Mouse (Mus musculus): ENCODE measurements at regions not wholly inside any gene's neighbourhood (a gene's known extent, or its start where the extent isn't known, plus 50 kb on each side); places are given as distances from the start of the nearest gene placed in this dataset.
"Not testable (repeated sequence)": the region's sequence is repeated elsewhere in the genome, so short reads cannot be mapped to it uniquely, and the experiment has no call there.

- TF ChIP-seq EP300 (IDR thresholded peaks at IDR 0.05; ENCODE audit: low read depth) (no peak), CTCF (IDR thresholded peaks at IDR 0.05; ENCODE audit: low read depth) (no peak)
- no peak overlapping the region for H3K4me2 ChIP-seq (ENCODE audit: low read depth, low read length)
- H3K4me3 ChIP-seq (ENCODE audit: low read depth, low read length), result no peak overlapping the region
- H3K27ac ChIP-seq (ENCODE audit: low read depth), result no peak overlapping the region
- no peaks in the 10 kb centered on the region for H3K27me3 ChIP-seq (ENCODE audit: insufficient read depth, low read length)
- no peaks in the 10 kb centered on the region for H3K4me1 ChIP-seq (ENCODE audit: insufficient read depth)
- H3K9me3 ChIP-seq (ENCODE audit: low read length), result no peaks in the 10 kb centered on the region
- 70% methylated on average over 4 of the region's 4 CpGs for WGBS (ENCODE audit: insufficient replicate concordance)
- ATAC-seq (no peak), DNase-seq (no peak)
- no peak overlapping the region for H3K9ac ChIP-seq (replicated peaks)
- H3K36me3 ChIP-seq (replicated peaks; ENCODE audit: insufficient read depth, low read length), result no peaks in the 10 kb centered on the region
Measured at GRCm38 (mm10) chr15:5777074-5777473, 522.5 kb upstream of the Dab2 start.

GRCm38 (mm10) chr15:5799917-5800316, 499.7 kb upstream of the Dab2 start:
- peak; percentile 19; the same call in 1 of the 2 replicates for ATAC-seq
- 0 out of 2 replicates have a peak, but pooled peaks have one; percentile 20 for TF ChIP-seq EP300 (IDR thresholded peaks at IDR 0.05; ENCODE audit: low read depth)
- no peak for TF ChIP-seq CTCF (IDR thresholded peaks at IDR 0.05; ENCODE audit: low read depth)
- WGBS (ENCODE audit: insufficient replicate concordance), result 68% methylated on average over 3 of the region's 3 CpGs
- Histone ChIP-seq H3K9ac (replicated peaks) (no peak overlapping the region), H3K4me2 (ENCODE audit: low read depth, low read length) (no peak overlapping the region), H3K4me1 (ENCODE audit: insufficient read depth) (no peaks in the 10 kb centered on the region), H3K36me3 (replicated peaks; ENCODE audit: insufficient read depth, low read length) (no peaks in the 10 kb centered on the region), H3K9me3 (ENCODE audit: low read length) (no peaks in the 10 kb centered on the region), H3K4me3 (ENCODE audit: low read depth, low read length) (no peak overlapping the region), H3K27me3 (ENCODE audit: insufficient read depth, low read length) (no peaks in the 10 kb centered on the region), H3K27ac (ENCODE audit: low read depth) (no peak overlapping the region)
- DNase-seq, result no peak

- WGBS (ENCODE audit: insufficient replicate concordance), result 83% methylated on average over 9 of the region's 9 CpGs
- no peaks in the 10 kb centered on the region for H3K27me3 ChIP-seq (ENCODE audit: insufficient read depth, low read length)
- DNase-seq, result no peak
- no peak overlapping the region for H3K9ac ChIP-seq (replicated peaks)
- no peak overlapping the region for H3K4me2 ChIP-seq (ENCODE audit: low read depth, low read length)
- H3K36me3 ChIP-seq (replicated peaks; ENCODE audit: insufficient read depth, low read length), result no peaks in the 10 kb centered on the region
- TF ChIP-seq EP300 (IDR thresholded peaks at IDR 0.05; ENCODE audit: low read depth), result no peak
- no peak for TF ChIP-seq CTCF (IDR thresholded peaks at IDR 0.05; ENCODE audit: low read depth)
- no peak overlapping the region for H3K4me3 ChIP-seq (ENCODE audit: low read depth, low read length)
- H3K27ac ChIP-seq (ENCODE audit: low read depth), result no peak overlapping the region
- ATAC-seq, result no peak
- no peaks in the 10 kb centered on the region for H3K4me1 ChIP-seq (ENCODE audit: insufficient read depth)
- no peaks in the 10 kb centered on the region for H3K9me3 ChIP-seq (ENCODE audit: low read length)
Measured at GRCm38 (mm10) chr15:5811154-5811732, 488.3 kb upstream of the Dab2 start.

GRCm38 (mm10) chr15:5811958-5812357, 487.6 kb upstream of the Dab2 start:
- Histone ChIP-seq H3K4me2 (ENCODE audit: low read depth, low read length) (no peak overlapping the region), H3K27me3 (ENCODE audit: insufficient read depth, low read length) (no peaks in the 10 kb centered on the region), H3K4me3 (ENCODE audit: low read depth, low read length) (no peak overlapping the region), H3K9me3 (ENCODE audit: low read length) (no peaks in the 10 kb centered on the region), H3K4me1 (ENCODE audit: insufficient read depth) (no peaks in the 10 kb centered on the region), H3K36me3 (replicated peaks; ENCODE audit: insufficient read depth, low read length) (no peaks in the 10 kb centered on the region), H3K9ac (replicated peaks) (no peak overlapping the region), H3K27ac (ENCODE audit: low read depth) (no peak overlapping the region)
- no peak for ATAC-seq
- TF ChIP-seq EP300 (IDR thresholded peaks at IDR 0.05; ENCODE audit: low read depth), result no peak
- no peak for TF ChIP-seq CTCF (IDR thresholded peaks at IDR 0.05; ENCODE audit: low read depth)
- WGBS (ENCODE audit: insufficient replicate concordance), result 94% methylated on average over 1 of the region's 1 CpGs
- DNase-seq, result no peak

- DNase-seq (no peak), ATAC-seq (no peak)
- WGBS (ENCODE audit: insufficient replicate concordance), result 65% methylated on average over 7 of the region's 7 CpGs
- Histone ChIP-seq H3K27me3 (ENCODE audit: insufficient read depth, low read length) (no peaks in the 10 kb centered on the region), H3K9ac (replicated peaks) (no peak overlapping the region), H3K27ac (ENCODE audit: low read depth) (no peak overlapping the region), H3K4me2 (ENCODE audit: low read depth, low read length) (no peak overlapping the region), H3K4me3 (ENCODE audit: low read depth, low read length) (no peak overlapping the region), H3K4me1 (ENCODE audit: insufficient read depth) (no peaks in the 10 kb centered on the region), H3K36me3 (replicated peaks; ENCODE audit: insufficient read depth, low read length) (no peaks in the 10 kb centered on the region), H3K9me3 (ENCODE audit: low read length) (no peaks in the 10 kb centered on the region)
- no peak for TF ChIP-seq CTCF (IDR thresholded peaks at IDR 0.05; ENCODE audit: low read depth)
- no peak for TF ChIP-seq EP300 (IDR thresholded peaks at IDR 0.05; ENCODE audit: low read depth)
Measured at GRCm38 (mm10) chr15:5817901-5818576, 481.5 kb upstream of the Dab2 start.

- Histone ChIP-seq H3K4me2 (ENCODE audit: low read depth, low read length) (no peak overlapping the region), H3K27me3 (ENCODE audit: insufficient read depth, low read length) (no peaks in the 10 kb centered on the region), H3K4me1 (ENCODE audit: insufficient read depth) (no peaks in the 10 kb centered on the region), H3K27ac (ENCODE audit: low read depth) (no peak overlapping the region), H3K4me3 (ENCODE audit: low read depth, low read length) (no peak overlapping the region), H3K9ac (replicated peaks) (no peak overlapping the region), H3K36me3 (replicated peaks; ENCODE audit: insufficient read depth, low read length) (no peaks in the 10 kb centered on the region), H3K9me3 (ENCODE audit: low read length) (no peaks in the 10 kb centered on the region)
- WGBS (ENCODE audit: insufficient replicate concordance), result 70% methylated on average over 4 of the region's 4 CpGs
- no peak for TF ChIP-seq EP300 (IDR thresholded peaks at IDR 0.05; ENCODE audit: low read depth)
- TF ChIP-seq CTCF (IDR thresholded peaks at IDR 0.05; ENCODE audit: low read depth), result no peak
- no peak for ATAC-seq
- no peak for DNase-seq
Measured at GRCm38 (mm10) chr15:5839963-5840362, 459.6 kb upstream of the Dab2 start.

- not testable (repeated sequence) for ATAC-seq; DNase-seq; H3K4me2 ChIP-seq (ENCODE audit: low read depth, low read length); H3K4me3 ChIP-seq (ENCODE audit: low read depth, low read length); H3K27me3 ChIP-seq (ENCODE audit: insufficient read depth, low read length); H3K9me3 ChIP-seq (ENCODE audit: low read length); H3K9ac ChIP-seq (replicated peaks); H3K36me3 ChIP-seq (replicated peaks; ENCODE audit: insufficient read depth, low read length); H3K27ac ChIP-seq (ENCODE audit: low read depth); H3K4me1 ChIP-seq (ENCODE audit: insufficient read depth)
- 80% methylated on average over 15 of the region's 15 CpGs for WGBS (ENCODE audit: insufficient replicate concordance)
Measured at GRCm38 (mm10) chr15:5841369-5842149, 458.0 kb upstream of the Dab2 start.

Measured in liver, postnatal 0 days (tissue).